Mouse (Mus musculus) ZHBTc4 (cell line): ENCODE data around the gene Olfr1211.

Source experiments
- DNase-seq: peaks from one replicate; pipeline ENCODE4 v3.0.0-alpha.2; 2011; ENCODE audit warnings: low read depth, low spot score

Gene Olfr1211

DNA sequence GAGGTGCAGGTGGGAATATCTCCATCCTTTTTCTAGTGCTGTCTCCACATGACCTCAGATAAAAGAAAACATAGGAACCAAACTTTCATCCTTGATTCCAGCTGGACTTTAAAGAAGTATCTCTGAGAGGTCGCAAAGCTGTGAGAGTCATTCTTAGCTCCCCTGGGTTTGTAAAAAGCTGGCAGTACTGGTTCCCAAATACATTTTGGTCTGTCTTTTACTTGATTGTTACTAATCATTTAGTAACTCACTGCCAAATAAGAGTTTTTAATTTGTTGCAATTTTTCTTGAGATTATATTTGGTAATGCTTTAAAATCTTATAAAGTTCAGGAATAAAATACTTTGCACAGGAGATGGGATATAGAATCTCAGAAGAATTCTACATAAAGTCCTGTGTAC is at the start of gene Olfr1211:
Gene Olfr1211 (minus strand): TSS at position 101 of the 400 bp plus-strand sequence.
- no peak for DNase-seq

GRCm38 (mm10) chr2:88980181-88980580 is 42.3 kb upstream of the Olfr1211 start, which contains the start of gene Gm13762:
Gene Gm13762, minus strand, starts transcription at chr2:88980281.
- DNase-seq = no peak

DNA sequence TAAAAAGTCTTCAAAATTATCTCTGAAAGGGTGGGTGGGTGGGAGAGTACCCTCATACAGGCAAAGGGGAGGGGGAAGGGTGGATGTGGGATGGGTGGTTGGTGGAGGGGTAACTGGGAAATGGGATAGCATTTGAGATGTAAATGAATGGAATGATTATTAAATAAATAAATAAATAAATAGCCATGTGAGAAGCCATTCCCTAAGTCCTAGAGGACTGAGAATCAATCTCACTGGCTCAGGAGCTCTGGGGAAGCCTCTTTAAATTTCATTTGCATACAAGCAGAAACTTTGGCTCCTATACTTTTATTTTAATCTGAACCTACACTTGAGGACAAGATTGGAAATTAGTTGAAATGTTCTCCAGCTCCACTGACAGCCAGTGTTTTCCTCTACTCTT is 15.8 kb upstream of the Olfr1211 start, which contains the start of gene Olfr1212:
Gene Olfr1212 (plus strand): TSS at position 301 of the 400 bp plus-strand sequence.
- no peak for DNase-seq

DNA sequence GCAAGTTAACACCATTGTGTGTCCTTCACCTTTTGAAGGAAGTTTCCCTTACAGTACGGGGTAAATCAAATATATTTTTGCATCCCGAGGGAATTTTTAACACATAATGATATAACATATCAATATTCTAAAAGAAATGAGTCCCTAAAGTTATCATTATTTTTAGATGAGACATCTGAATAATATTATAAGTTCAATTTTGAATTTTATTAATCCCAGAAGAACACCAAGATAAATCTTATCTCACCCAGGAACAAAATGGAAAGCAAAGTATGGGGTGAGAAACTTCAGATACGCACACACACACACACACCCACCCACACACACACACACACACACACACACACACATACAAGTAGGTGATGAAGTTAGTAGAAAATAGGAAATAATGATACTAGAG is 22.9 kb downstream of the Olfr1211 start, which contains the start of gene Olfr1209:
Gene Olfr1209 (minus strand): TSS at position 101 of the 400 bp plus-strand sequence.
- DNase-seq = no peak

DNA sequence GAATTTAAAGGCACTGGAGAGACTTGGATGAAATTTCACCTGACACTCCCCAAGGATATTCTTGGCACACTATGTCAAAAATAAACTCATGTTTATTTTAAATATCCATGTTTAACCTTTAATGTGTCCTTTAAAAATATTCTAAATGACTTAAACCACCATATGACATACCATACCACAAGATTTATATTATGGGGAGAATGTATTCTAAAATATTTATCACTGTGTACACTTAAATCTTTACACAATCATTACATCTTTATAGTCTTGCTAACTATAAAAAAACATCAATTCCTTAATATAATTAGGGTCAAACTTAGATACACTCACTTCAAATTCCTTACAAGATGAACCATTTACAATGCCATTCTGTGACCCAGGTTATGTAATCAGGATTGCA is 35.7 kb downstream of the Olfr1211 start, which contains the start of gene Olfr1208:
Gene Olfr1208 (minus strand): TSS at position 101 of the 400 bp plus-strand sequence.
- DNase-seq = no peak
